Mouse (Mus musculus): ENCODE results near the gene Fbxo28.

The Fbxo28 gene

DNA sequence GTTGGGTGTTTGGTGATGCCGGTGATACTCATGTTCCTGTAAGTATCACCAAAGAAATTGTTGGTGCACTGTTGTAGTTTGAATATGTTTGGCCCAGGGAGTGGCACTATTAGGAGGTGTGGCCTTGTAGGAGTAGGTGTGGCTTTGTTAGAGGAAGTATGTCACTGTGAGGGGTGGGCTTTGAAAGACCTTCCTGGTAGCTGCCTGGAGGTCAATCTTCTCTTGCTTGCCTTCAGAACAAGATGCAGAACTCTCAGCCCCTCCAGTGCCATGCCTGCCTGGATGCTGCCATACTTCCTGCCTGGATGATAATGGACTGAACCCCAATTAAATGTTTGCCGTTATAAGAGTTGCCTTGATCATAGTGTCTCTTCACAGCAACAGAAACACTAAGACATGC lies 56.6 kb downstream of the Fbxo28 start:
- no peak for DNase-seq

- DNase-seq = peak in 1 of 2 experiments; percentile 14
Observed at GRCm38 (mm10) chr1:182283231-182283630, 58.2 kb downstream of the Fbxo28 start.

- peak; percentile 95 to 97 for DNase-seq
Observed at GRCm38 (mm10) chr1:182282091-182283075, 59.0 kb downstream of the Fbxo28 start, which contains the start of gene Degs1. Gene Degs1 (minus strand): TSS chr1:182282804.

DNA sequence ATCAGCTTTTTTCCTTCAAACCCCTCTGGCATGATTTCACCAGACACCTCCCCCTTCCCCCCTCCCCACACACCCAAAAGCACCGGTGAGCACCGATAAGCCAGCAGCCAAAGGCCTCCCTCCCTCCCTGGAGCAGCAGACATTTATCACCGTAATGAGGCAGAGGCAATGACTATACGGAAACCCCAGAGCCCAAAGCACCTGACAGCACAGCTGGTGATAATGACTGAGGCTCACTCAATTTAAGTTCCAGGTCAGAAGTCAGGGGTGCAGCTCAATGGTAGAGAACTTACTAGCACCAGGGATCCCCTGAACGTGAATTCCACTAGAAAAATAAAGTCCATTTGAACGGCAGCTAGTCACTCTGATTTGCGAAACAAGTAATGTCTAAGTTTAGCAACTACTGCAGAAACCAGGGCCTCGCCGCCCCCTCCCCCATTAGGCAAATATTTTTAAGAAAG lies 60.1 kb downstream of the Fbxo28 start:
- DNase-seq = peak in 1 of 2 experiments; percentile 11

DNA sequence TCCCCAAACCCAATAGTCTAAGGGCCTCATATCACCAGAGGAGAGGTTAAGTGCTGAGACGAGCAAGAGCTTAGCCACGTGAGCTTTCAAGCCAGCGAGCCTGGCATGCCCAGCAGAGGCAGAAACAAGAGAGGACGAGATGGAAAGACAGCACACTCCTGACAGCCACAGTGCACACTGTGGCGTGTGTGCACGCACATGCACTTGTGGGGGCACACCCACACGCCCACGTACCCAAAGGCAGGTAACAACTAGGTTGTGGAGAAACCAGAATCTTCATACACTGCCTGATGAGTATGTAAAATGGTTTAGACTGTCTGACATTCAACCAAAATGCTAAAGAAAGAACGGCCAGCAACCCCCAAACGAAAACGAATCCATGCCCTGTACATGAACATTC lies 60.9 kb downstream of the Fbxo28 start:
- no peak for DNase-seq

DNA sequence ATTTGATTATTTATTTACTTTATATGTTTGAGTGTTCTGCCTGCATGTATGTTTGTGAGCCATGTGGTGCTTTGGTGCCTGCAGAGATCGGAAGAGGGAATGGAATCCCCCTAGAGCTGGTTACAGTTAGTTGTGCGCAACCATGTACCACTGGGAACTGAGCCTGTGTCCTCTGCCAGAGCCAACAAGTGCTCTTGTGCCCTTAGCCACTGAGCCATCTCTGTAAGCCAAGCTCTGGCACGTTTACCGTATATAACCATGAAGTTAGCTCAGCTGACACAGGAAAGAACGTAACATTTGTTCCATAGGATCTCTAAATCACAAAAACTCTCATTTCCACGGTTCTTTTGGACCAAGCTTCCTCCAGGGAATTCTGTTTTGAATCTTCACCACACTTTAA lies 61.4 kb downstream of the Fbxo28 start:
- DNase-seq = no peak

DNA sequence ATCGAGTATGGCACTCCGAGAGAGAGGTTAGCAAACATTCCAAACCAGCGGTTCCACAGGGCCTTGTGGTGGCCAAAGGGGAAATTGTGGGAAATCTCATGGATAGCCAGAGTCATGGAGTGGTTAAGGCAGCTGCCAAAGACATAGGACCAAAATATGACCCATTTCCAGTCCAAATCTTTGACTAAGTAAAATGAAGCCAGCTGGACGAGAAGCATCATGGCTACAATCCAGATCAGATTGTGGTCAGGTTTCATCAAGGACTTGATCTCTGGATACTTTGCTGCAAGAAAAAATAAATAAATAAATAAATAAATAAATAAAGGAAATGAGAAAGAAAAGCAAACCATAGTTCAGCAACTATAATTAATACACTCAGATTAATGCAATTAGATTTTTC lies 62.0 kb downstream of the Fbxo28 start:
- no peak for DNase-seq

DNA sequence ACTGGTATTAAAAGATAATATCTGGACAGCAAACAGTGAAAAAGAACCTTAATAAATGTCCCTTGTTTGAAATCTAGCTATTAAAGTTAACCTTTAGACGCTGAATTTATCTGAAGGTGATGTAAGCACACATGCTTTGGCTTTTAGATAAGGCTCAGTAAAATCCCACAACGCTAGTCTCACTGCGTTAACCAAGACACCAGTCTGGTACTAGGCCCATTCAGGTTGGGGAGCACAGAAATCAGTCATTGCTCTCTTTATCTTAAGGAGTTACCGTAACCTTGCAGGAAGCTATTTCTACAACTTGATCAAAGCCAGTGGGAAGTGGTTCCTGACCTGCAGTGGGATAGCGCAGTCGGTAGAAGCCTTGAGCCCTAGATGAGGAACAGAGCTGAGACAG lies 66.3 kb downstream of the Fbxo28 start:
- no peak for DNase-seq

GRCm38 (mm10) chr1:182271632-182272031 lies 69.8 kb downstream of the Fbxo28 start:
- no peak for DNase-seq

GRCm38 (mm10) chr1:182271130-182271529 lies 70.3 kb downstream of the Fbxo28 start:
- no peak for DNase-seq

DNA sequence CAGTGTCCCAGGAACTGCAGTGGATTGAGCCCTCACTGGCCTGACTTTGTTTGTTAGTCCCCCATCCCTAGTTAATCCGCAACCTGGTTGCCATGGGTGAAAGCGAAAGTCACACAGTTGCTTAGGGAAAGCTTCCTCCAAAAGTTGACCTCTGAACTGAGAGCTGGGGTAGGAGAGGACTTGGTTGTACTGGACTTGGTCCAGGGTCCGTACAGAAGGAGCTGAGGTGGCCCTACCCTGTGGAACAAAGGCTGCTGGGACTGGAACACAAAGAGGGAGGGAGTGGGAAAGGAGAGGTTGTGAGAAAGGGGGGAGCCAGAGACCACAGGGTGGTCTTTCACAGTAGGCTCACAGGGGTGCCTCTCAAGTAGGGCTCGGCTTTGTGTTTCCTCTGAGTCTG lies 73.1 kb downstream of the Fbxo28 start:
- DNase-seq = no peak

DNA sequence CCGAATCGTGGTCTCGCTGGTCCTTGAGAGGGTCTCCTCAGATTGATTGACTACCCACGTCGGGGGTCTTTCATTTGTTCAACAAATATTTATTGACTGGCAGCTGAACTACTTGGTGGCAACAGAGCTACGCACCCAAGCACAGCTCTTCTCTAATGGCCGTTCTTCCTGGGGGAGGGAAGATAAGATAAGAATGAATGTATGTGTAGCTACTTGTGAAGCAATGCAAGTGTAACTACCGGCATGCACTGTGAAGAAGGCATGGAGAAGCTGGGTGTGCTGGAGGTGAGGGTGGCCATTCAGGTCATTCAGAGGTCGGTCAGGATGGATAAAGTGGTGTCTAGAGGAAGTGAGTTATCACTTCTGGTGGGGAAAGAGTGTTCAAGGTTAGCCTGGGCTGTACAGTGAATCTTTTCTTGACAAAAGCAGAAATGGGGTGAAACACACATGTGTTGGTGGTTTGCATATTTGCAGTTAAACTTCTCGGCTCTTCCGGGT lies 75.4 kb downstream of the Fbxo28 start:
- no peak for DNase-seq

Measured in cerebellum, postnatal 25 days (tissue).